In genomic region chr4:117592206-117592605, GRCm38 (mm10) we compare ENCODE assay signal across 28 mouse cellular contexts.
"Had no signal": no experiment of that assay in that cellular context is flagged by ENCODE, and none has a peak within 500 bp of the region (broad histone marks: within the 10 kb centered on the region; RNA-seq: fewer than 3 reads in every experiment).

No protein-coding gene starts in this region.

- H3K4me1 ChIP-seq: liver, embryonic 12.5 days; liver, embryonic 13.5 days; liver, embryonic 15.5 days; lung, embryonic 15.5 days had no signal

- H3K4me2 ChIP-seq: limb, embryonic 12.5 days; limb, embryonic 13.5 days; limb, embryonic 15.5 days; liver, embryonic 11.5 days; liver, embryonic 12.5 days; liver, embryonic 13.5 days; liver, embryonic 15.5 days; lung, embryonic 14.5 days; lung, embryonic 15.5 days; midbrain, embryonic 11.5 days; midbrain, embryonic 12.5 days; midbrain, embryonic 13.5 days; midbrain, embryonic 15.5 days; neural tube, embryonic 12.5 days had no signal

- DNase-seq: left cerebral cortex, postnatal 4 days; liver; liver, embryonic 13.5 days; liver, postnatal 0 days; lung, embryonic 14.5 days; lung, postnatal 10 days; lung, postnatal 14 days; midbrain, embryonic 14.5 days had no signal

- H3K9me3 ChIP-seq: limb, embryonic 10.5 days; limb, embryonic 12.5 days; limb, embryonic 13.5 days; limb, embryonic 15.5 days; liver, embryonic 12.5 days; liver, embryonic 13.5 days; liver, embryonic 15.5 days; lung, embryonic 15.5 days; megakaryocyte, embryonic 14.5 days; midbrain, embryonic 10.5 days; midbrain, embryonic 12.5 days; midbrain, embryonic 13.5 days; midbrain, embryonic 15.5 days; neural tube, embryonic 12.5 days had no signal

- H3K9ac ChIP-seq: limb, embryonic 12.5 days; limb, embryonic 13.5 days; limb, embryonic 15.5 days; liver, embryonic 12.5 days; liver, embryonic 13.5 days; liver, embryonic 14.5 days; liver, embryonic 15.5 days; liver, postnatal 0 days; lung, embryonic 14.5 days; lung, embryonic 15.5 days; midbrain, embryonic 12.5 days; midbrain, embryonic 13.5 days; midbrain, embryonic 15.5 days; neural tube, embryonic 12.5 days had no signal

- H3K27me3 ChIP-seq: limb, embryonic 12.5 days; limb, embryonic 13.5 days; limb, embryonic 15.5 days; liver, embryonic 12.5 days; liver, embryonic 13.5 days; liver, embryonic 15.5 days; lung, embryonic 15.5 days; megakaryocyte, embryonic 14.5 days; midbrain, embryonic 13.5 days; midbrain, embryonic 15.5 days; neural tube, embryonic 12.5 days had no signal

- H3K4me3 ChIP-seq: left cerebral cortex, adult 2 months; limb, embryonic 10.5 days; limb, embryonic 12.5 days; limb, embryonic 13.5 days; limb, embryonic 15.5 days; liver, embryonic 12.5 days; liver, embryonic 13.5 days; liver, embryonic 15.5 days; lung, embryonic 15.5 days; megakaryocyte, embryonic 14.5 days; midbrain, embryonic 10.5 days; midbrain, embryonic 12.5 days; midbrain, embryonic 13.5 days; midbrain, embryonic 15.5 days; myocyte; neural tube, embryonic 12.5 days had no signal

- H3K27ac ChIP-seq: left cerebral cortex, adult 2 months; limb, embryonic 10.5 days; limb, embryonic 12.5 days; limb, embryonic 13.5 days; limb, embryonic 15.5 days; liver, embryonic 12.5 days; liver, embryonic 13.5 days; liver, embryonic 14.5 days; liver, embryonic 15.5 days; lung, embryonic 15.5 days; macrophage; midbrain, embryonic 10.5 days; midbrain, embryonic 12.5 days; midbrain, embryonic 13.5 days; midbrain, embryonic 15.5 days; neural tube, embryonic 12.5 days had no signal

- ATAC-seq: liver, embryonic 12.5 days; liver, postnatal 0 days; midbrain, embryonic 13.5 days; midbrain, embryonic 15.5 days; midbrain, embryonic 16.5 days had no signal
